Mouse (Mus musculus) 3T3-L1 (cell line): ENCODE data around the gene Rundc3a.
A peak's percentile ranks its signal among the peaks of the same experiment; 100 is the strongest.

Experiments
- DNase-seq: peaks from one replicate; pipeline ENCODE4 v3.0.0-alpha.2; 2015; ENCODE audit warnings: low read depth, low spot score

Gene Rundc3a

DNA sequence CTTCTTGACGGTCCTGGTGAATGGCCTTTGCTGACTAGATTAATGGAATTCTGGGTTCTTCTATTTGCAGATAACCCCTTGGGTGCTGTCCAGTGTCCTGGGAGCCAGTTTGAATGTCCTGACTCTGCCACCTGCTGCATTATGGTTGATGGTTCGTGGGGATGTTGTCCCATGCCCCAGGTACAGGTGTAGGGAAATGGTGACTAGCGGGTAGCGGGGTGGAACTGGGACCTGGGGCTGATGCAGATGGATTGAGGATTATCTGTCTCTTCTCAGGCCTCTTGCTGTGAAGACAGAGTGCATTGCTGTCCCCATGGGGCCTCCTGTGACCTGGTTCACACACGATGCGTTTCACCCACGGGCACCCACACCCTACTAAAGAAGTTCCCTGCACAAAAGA is 40.7 kb downstream of the Rundc3a start:
- no peak for DNase-seq

DNA sequence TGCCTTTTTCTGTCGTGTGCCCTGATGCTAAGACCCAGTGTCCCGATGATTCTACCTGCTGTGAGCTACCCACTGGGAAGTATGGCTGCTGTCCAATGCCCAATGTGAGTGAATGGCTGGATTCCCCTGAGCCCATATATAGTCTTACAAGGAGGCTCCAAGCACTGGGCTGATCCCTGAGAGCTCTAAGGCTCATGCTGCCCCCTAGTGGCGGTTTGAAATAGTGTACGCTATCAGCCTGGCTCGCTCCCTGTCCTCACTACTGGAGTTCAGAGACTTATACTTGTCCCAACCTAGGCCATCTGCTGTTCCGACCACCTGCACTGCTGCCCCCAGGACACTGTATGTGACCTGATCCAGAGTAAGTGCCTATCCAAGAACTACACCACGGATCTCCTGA is 41.2 kb downstream of the Rundc3a start:
- DNase-seq: peak; percentile 97

DNA sequence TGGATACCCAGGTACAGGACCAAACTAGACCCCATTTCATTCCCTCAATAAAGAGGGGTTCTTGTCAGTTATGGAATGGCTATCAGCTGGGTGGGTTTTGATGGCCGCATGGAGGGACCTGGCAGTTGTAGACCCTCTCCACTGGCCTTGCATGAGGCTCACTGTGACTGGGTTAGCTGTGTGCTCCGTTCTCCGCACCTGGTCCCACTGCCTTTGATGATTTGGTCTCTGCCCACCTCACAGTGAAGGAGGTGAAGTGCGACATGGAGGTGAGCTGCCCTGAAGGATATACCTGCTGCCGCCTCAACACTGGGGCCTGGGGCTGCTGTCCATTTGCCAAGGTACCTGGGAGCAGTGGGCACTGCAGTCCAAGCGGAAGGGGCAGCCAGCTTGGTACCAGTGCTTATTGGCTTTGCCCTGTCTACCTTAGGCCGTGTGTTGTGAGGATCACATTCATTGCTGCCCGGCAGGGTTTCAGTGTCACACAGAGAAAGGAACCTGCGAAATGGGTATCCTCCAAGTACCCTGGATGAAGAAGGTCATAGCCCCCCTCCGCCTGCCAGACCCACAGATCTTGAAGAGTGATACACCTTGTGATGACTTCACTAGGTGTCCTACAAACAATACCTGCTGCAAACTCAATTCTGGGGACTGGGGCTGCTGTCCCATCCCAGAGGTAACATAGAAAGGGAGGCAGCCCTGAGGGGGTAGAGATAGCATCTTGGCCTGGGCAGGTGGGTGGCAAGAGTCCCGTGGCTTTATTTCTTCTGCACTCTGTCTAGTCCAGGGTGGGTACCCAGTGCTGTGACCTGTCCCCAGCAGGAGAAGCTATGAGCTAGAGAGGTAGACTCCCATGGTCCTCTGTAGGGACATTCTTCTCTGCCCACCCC is 41.9 kb downstream of the Rundc3a start:
- DNase-seq: no peak

DNA sequence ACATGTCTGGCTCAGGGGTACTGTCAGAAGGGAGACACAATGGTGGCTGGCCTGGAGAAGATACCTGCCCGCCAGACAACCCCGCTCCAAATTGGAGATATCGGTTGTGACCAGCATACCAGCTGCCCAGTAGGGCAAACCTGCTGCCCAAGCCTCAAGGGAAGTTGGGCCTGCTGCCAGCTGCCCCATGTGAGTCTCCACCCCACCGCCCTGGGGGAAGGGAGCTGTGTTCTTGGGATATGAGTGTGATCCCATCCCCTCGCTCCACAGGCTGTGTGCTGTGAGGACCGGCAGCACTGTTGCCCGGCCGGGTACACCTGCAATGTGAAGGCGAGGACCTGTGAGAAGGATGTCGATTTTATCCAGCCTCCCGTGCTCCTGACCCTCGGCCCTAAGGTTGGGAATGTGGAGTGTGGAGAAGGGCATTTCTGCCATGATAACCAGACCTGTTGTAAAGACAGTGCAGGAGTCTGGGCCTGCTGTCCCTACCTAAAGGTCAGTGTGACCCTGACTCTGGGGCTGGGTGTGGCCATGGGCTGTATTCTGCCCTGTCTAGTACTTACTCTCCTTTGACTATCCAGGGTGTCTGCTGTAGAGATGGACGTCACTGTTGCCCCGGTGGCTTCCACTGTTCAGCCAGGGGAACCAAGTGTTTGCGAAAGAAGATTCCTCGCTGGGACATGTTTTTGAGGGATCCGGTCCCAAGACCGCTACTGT is 42.7 kb downstream of the Rundc3a start:
- no peak for DNase-seq

DNA sequence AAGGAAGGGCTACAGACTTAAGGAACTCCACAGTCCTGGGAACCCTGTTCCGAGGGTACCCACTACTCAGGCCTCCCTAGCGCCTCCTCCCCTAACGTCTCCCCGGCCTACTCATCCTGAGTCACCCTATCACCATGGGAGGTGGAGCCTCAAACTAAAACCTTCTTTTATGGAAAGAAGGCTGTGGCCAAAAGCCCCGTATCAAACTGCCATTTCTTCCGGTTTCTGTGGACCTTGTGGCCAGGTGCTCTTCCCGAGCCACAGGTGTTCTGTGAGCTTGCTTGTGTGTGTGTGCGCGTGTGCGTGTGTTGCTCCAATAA is 43.2 kb downstream of the Rundc3a start:
- DNase-seq: no peak

DNA sequence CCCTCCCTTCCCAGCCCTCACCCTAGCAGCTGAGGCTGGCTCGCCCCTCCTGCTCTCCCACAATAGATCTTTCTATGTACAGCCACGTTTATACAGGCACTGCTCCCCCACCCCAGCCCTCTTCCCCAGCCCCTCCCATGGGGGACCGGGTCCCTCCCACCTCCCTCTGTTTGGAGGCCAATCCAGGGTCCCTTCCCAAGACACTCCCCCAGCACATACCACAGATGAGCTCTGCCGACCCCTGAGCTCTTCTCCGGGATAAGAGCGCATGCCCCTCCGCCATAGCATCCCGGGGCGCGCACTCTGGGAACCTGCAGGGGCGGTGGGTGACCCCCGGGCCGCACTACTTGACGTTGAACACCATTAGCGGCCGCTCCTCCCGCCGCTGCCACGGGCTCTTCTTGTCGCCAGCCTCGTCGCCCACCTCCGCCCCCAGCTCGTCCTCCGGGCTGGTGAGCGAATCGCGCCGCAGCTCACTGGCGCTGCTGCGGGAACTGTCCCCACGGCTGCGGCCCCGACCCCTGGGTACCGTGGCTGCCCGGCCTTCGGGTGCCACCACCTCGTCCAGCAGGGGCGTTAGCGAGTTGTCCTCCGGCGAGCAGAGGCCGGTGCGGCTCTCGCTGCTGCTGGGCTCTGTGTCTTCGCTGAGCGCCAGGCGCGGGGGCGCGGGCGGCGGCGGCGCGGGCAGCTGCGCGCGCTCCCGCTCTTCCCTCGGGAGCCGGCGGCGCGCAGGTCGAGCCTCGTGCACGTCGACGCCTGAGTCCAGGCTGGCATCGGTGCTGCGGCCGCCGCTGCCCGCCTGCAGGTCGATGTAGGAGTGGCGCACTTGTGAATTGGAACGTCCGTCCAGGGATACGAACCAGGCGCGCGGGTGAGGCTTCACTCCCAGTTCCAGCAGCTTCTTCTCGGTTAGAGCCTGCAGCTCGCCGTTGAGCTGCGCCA is 44.2 kb downstream of the Rundc3a start:
- no peak for DNase-seq

DNA sequence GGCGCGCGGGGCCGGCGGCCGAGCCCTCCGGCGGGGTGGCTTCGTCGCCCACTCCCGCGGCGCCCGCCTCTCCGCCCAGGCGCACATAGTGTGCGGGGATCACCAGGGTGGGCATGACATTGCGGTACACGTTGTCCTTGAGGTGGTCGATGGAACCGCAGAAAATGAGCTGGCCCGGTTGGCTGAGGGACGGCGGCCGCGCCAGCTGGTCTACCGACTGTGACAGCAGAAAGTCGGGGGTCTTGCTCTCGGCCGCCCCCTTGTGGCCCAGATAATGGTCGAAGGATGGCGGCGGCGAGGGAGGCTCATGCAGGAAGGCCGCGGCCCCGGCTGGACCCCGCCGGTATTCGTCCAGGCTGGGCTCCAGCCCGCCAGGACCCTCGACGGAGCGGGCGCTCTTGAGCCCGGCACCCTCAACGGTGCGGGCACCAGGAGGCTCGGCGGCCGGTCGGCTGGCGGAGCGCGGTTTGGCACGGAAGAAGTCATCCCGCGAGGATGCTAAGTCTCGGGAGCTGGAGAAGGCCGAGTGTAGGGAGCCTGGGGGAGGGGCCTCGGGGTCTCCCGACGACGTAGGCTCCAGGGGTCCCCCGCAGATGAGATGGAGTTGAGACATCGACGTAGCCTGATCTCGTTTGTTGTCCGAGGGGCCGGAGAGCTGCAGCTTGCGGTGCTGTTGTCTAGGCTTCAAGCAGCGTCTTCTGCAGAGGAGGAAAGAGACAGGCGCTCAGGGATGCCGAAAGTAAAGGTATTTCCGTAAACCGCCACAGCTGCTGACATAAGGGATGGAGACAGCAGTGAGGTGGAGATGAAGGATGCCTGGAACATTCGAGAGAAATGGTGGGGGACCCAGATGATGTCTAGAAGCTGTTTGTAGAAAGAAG is 45.2 kb downstream of the Rundc3a start:
- DNase-seq: no peak

DNA sequence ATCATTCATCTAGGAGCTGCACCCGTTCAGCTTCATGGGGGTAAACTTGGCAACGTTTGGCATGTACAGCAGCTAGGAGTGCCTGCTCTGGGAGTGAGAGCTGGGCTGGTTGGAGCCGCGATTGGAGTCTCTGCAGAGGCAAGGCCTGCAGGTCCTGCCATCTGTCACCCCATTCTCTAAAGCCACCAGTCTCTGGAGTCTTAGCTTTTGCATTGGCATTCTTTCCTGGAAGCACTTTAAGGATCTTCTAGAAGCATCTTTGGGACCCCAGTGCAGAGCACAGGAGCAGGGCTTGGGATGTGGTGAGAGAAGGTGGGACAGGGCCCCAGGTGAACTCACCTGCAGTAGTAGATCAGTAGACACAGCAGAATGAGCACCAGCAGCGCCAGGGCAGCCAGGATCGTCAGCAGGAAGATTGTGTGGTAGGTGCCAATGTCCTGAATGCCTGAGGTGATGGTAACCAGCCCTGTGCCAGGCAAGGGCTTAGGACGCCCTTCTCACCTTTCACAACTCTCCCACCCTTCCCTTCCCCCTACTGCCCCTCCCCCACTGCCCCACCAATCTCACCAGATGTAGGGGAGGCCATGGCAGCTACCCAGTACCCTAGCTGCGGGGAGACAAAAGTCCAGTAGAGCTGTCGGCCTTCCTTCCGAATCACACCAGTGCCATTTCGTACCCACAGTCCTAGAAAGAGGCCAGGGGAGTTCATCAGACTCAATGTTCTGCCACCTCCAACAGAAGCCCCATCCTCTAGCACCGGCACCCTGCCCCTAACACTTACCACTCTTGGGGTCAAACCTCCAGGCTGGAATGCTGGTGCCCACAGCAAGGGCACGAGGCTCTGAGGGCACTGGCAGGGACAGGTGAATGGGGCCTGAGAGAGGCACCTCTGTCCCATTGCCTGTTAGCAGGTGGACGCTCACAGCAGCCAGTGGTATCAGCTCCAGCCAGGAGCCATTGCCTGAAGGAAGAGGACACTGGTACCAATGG is 46.2 kb downstream of the Rundc3a start:
- DNase-seq: no peak

DNA sequence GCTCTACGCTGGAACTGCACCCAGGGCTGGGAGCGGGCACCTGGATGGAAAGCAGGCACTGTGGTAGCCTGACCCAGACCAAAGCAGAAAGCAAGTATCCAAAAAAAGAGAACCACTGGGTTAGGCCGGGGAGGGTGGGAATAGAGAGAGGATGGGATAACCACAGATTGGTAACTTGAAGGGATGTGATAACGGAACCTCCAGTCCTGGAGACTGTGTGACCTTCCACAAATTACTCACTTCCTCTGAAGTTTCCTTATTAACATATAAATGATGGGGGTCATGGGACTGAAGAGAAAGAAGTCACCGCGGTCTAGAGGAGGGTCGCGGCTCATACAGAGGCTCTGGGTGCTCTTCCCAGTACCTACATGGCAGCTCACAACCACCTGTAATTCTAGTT is 47.1 kb downstream of the Rundc3a start:
- no peak for DNase-seq

DNA sequence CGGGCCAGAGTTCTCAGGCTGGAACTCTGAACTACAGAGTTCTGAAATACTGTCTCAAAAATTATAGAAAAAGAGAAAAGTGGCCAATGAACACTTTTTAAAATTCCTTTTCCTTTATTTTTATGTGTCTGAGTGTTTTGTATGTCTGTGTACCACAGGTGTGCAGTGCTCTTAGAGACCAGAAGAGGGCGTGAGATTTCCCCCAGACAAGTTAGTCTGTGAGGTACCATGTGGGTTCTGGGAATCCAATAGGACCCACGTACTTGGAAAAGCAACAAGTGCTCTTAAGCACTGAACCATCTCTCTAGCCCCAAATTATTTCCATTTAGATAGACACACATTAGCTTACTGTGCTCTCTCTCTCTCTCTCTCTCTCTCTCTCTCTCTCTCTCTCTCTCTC is 48.2 kb downstream of the Rundc3a start:
- DNase-seq: no peak

DNA sequence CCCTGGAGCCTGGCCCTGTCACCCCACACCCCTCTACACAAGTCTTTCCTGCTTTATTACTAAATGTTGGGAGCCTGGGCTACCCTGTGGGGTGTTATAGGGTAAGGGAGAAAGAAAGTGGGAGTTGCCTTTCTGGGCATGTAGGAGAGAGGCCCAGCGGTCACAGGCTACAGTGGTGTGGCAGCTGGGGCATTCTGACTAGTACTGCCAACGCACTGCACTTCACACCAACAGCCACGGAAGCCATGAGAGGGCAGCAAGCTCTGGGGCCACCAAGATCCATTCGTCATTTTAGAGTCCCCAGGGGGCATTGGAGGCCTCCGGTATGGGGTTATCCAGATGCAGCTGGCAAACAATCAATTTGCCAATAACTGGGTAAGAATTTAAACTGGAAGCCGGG is 48.9 kb downstream of the Rundc3a start:
- DNase-seq: no peak

DNA sequence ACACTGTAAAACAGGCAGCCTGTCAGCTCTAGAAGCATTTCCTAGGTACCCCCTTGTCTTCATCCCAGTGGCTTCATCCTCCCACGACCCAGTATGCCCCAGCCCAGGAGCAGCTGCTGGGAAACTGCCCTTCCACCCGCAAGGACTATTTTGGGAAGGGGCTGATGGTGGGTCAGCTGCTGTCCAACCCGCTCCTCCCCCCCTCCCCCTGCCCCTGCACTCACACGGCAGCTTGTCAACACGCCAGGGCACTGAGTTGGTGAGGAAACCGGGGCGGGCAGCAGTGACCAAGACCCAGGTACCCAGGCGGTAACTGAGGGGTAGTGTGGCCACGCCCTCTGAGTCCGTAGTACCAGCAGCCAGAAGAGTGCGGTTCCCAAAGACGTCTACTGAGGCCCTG is 50.5 kb downstream of the Rundc3a start:
- DNase-seq: no peak

DNA sequence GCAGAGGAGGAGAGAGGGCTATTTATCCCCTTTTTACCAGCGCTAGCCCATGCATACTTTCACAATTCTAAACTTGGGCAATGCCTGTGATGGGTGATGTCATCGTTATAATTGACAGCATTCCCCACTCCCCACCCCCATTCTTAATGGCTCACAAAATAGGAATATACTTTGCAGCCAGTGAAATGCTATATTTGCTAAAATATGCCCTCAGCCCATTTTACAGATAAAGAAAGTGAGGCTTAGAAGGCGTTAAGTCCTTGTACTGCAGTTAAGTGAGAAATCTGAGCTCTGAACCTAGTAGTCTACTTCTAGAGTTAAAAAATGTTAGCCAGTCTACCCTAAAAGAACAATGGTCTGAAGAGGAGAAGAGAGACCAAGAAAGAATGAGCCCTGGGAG is 51.1 kb downstream of the Rundc3a start:
- DNase-seq: no peak

DNA sequence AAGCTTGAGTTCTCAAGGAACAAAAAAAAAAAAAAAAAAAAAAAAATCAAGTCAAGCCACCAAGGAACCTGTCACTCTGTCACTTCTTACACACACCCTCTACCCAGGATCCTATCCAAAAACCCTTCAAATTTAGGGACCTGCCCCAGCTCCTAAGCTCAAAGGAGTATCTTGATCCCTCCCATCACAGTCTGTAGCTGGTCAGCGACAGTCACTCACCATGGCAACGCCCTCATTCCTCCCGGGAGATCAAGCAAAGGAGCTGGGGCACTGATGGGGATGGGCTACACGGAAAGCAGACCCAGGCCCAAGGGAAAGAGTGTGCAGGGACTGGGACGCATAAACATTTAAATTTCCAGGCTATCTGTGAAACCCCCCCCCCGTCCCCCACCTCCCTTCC is 51.6 kb downstream of the Rundc3a start:
- DNase-seq: no peak

DNA sequence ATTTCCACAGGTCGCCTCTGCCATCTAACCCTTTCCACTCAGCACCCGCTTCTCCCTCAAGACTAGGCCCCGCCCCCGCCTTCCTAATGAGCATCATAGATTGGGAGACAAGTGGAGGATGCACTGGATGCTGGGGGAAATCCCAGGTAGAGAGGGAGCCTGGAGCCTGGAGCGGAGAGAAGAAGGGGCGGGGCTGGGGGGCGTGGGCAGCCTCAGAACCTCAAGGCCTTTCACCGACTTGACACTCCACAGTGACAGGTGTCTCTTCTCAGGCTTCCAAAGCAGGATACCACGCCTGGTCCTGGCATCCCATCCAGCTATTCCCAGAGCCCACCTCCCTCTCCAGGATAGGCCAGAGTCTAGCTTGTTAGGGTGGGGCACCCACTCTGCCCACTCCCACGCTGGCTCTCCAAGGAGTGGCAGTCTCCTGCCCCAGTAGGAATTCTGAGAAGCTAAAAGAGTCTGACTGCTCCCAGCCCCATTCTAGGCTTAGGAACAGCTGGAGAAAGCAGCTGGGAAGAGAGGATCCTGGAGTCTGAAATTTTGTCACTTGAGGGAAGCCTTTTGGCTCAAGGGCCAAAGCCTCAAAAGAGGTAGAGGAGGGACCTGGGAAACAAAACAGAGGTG is 52.2 kb downstream of the Rundc3a start:
- DNase-seq: no peak

DNA sequence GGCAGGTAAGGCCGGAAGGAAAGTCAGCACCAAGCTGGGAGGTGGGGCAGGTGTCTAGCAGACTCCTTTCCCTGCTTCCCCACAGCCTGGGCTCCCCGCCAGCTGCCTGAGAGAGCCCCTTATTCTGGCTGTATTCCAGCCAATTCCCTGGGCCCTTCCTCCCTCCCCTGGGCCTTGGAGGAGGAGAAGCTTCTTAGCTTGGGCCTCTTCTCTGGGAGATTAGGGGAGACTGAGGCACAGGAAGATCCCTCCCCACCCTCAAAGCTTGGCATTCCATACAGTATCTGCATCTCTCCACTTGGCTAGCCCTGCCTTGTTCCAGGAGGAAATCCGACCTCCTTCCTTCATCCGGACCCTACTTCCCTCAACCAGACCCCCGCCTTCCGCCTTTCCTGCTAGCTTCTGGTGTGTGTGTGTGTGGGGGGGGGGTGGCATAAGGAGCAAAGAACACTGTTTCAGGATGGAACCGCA is 52.7 kb downstream of the Rundc3a start:
- DNase-seq: no peak

DNA sequence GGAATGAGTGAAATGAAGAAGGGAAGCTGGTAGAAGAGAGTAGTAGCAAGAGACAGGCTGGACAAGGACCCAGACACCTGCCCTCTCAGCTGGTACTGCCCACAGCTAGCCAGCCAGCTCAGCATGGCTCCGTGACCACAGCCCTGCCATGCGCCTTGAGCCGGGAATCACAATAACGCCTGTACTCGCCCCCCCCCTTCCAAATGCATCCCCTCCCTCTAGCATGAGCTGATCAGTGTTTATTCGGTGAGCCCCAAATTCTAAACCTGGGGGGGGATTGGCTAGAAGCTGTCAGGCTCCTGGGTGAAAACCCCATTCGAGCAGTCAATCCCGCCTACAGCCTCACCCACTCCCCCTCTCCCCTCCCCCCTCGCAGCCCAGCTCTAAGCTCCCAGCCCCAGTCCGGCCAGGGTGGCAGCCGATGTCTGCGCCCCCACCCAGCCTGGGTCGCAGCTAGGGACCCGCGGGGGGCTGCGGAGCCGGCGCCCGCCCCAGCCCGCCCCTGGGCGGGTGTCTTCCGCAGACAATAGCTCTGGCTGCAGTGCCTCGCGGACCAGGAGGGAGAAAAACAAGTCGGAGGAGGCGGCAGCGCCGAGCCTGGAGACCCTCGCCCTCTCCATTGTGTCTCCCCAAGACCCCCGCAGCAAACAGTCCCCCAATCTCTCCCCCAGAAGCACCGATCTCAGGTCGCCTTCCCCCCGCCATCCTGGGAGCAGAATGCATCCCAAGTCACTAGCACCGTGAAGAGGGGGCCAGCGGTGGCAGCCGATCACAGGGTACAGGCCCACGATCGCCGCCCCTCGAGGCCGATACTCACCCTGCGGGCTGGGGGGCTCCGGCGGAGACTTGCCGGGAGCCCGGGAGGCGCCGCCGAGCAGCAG is 53.6 kb downstream of the Rundc3a start:
- DNase-seq: no peak

DNA sequence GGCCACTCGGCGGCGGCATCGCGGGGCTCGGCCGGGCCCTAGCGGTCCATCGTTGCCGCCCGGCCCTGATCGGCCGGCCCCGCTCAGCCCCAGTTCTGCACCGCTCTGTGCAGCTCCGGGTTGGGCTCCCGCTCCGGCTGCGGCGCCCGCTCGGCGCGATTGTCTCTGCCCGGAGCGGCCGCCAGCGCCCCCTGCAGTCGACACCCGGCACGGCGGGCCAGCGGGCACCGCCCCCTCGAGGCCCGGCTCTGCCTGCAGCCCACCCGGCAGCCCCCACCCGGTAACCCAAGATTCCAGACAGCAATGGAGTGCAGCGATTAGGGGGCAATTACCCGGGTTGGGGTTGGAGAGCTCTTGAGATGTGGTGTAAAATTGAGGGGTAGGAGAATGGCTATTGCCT is 54.3 kb downstream of the Rundc3a start, which contains the start of gene Fam171a2:
TSS of gene Fam171a2 (minus strand) at position 186 of the 400 bp plus-strand sequence.
- peak; percentile 63 for DNase-seq
